Mouse (Mus musculus) cerebellum, adult 2 months (tissue): ENCODE measurements around the gene Pkp2. TPM values are rescaled to one million over a fixed set of nuclear protein-coding genes. Genes with fewer than 3 reads are reported as not detected.
"Not testable (repeated sequence)": the region's sequence is repeated elsewhere in the genome, so short reads cannot be mapped to it uniquely, and the experiment has no call there.

Experiments used
- DNase-seq, 2 experiments: peaks; one replicate each; pipeline ENCODE4 v3.0.0; 2021
- H3K27ac ChIP-seq: fragments of 200-500 bp; 2 replicates; pipeline ENCODE4 v1.5.1; 2012; ENCODE audit warnings: low read length, control low read depth, inconsistent platforms; ENCODE audit not compliant: insufficient read depth
- H3K27me3 ChIP-seq: fragments of 200-500 bp; 2 replicates; pipeline ENCODE4 v1.6.1; 2012; ENCODE audit warnings: inconsistent platforms, mild to moderate bottlenecking, low read length, moderate library complexity; ENCODE audit not compliant: control insufficient read depth, insufficient read depth
- H3K4me1 ChIP-seq: fragments of 200-500 bp; 2 replicates; pipeline ENCODE4 v1.6.1; 2011; ENCODE audit warnings: low read length; ENCODE audit not compliant: control insufficient read depth, insufficient read depth
- H3K4me3 ChIP-seq: fragments of 200-500 bp; replicated peaks from 2 replicates; pipeline ENCODE3; 2011; ENCODE audit warnings: mild to moderate bottlenecking, low read depth, low read length, control low read depth; ENCODE audit not compliant: insufficient read depth
- CTCF ChIP-seq: fragments of 200-500 bp; IDR thresholded peaks from 2 replicates; pipeline ENCODE4 v1.5.1; 2011; ENCODE audit warnings: low read depth, mild to moderate bottlenecking, control low read depth, low read length, moderate library complexity, borderline replicate concordance; ENCODE audit not compliant: insufficient read depth
- POLR2A ChIP-seq: fragments of 200-500 bp; IDR thresholded peaks from 2 replicates; pipeline ENCODE4 v1.6.1; 2011; ENCODE audit warnings: low read length, control low read depth, borderline replicate concordance; ENCODE audit not compliant: insufficient read depth
- WGBS: fragments of 180-500 bp; shearing (Covaris S2); methylation state at CpG from one replicate; pipeline ENCODE4 v1.1.7; 2018; 5-methylcytosine and 5-hydroxymethylcytosine counted together
- polyA plus RNA-seq: library from polyadenylated mRNA; depleted of rRNA; stranded (reverse); fragments of >200 nt; gene quantifications from 2 replicates; pipeline ENCODE4 v1.2.3, GENCODE M21; 2012

Pkp2 gene
- polyA plus RNA-seq, 1 experiment: 1.7 TPM

- no peak overlapping the region for H3K27ac ChIP-seq
- no peak for TF ChIP-seq POLR2A
- no peak for TF ChIP-seq CTCF
- 54% methylated on average over 3 of the region's 3 CpGs for whole genome bisulfite sequencing
Measured at GRCm38 (mm10) chr16:16219835-16220234, 6.7 kb downstream of the Pkp2 start.

GRCm38 (mm10) chr16:16222651-16223050 is 9.5 kb downstream of the Pkp2 start:
- DNase-seq: no peak
- no peak for TF ChIP-seq CTCF
- no peak for TF ChIP-seq POLR2A
- no peaks in the 10 kb centered on the region for H3K27me3 ChIP-seq
- 95% methylated on average over 1 of the region's 1 CpGs for WGBS
- no peak overlapping the region for H3K4me3 ChIP-seq
- no peak overlapping the region for H3K27ac ChIP-seq
- no peaks in the 10 kb centered on the region for H3K4me1 ChIP-seq

More at GRCm38 (mm10) chr16:16219835-16220234, 6.7 kb downstream of the Pkp2 start:
- no peaks in the 10 kb centered on the region; the same call in 1 of the 2 replicates for H3K27me3 ChIP-seq
- H3K4me1 ChIP-seq: no peaks in the 10 kb centered on the region
- DNase-seq: no peak
- H3K4me3 ChIP-seq: no peak overlapping the region

GRCm38 (mm10) chr16:16224506-16224924 is 11.4 kb downstream of the Pkp2 start:
- no peaks in the 10 kb centered on the region for H3K27me3 ChIP-seq
- TF ChIP-seq POLR2A (no peak), CTCF (no peak)
- 71% methylated on average over 4 of the region's 4 CpGs for WGBS
- no peaks in the 10 kb centered on the region for H3K4me1 ChIP-seq
- no peak overlapping the region for H3K27ac ChIP-seq
- peak in 1 of 2 experiments; percentile 9 for DNase-seq
- no peak overlapping the region for H3K4me3 ChIP-seq

GRCm38 (mm10) chr16:16225828-16226227 is 12.7 kb downstream of the Pkp2 start:
- TF ChIP-seq CTCF: no peak
- no peak for TF ChIP-seq POLR2A
- Histone ChIP-seq H3K27me3 (no peaks in the 10 kb centered on the region), H3K27ac (no peak overlapping the region), H3K4me1 (no peaks in the 10 kb centered on the region), H3K4me3 (peak overlapping the region; percentile 24)
- peak; percentile 13 to 35 for DNase-seq
- 15% methylated on average over 22 of the region's 22 CpGs for WGBS

- TF ChIP-seq CTCF (no peak), POLR2A (no peak)
- Histone ChIP-seq H3K4me3 (no peak overlapping the region), H3K4me1 (no peaks in the 10 kb centered on the region), H3K27ac (no peak overlapping the region), H3K27me3 (no peaks in the 10 kb centered on the region)
- 96% methylated on average over 5 of the region's 5 CpGs for WGBS
- DNase-seq: no peak
Measured at GRCm38 (mm10) chr16:16230439-16230838, 17.3 kb downstream of the Pkp2 start.

GRCm38 (mm10) chr16:16233919-16234318 is 20.8 kb downstream of the Pkp2 start:
- Histone ChIP-seq H3K27ac (no peak overlapping the region), H3K4me1 (no peaks in the 10 kb centered on the region), H3K27me3 (no peaks in the 10 kb centered on the region), H3K4me3 (no peak overlapping the region)
- DNase-seq: no peak
- WGBS: 98% methylated on average over 2 of the region's 2 CpGs
- TF ChIP-seq POLR2A (no peak), CTCF (no peak)

GRCm38 (mm10) chr16:16236681-16237080 is 23.6 kb downstream of the Pkp2 start:
- not testable (repeated sequence) for H3K27ac ChIP-seq, H3K4me3 ChIP-seq, H3K27me3 ChIP-seq, DNase-seq, H3K4me1 ChIP-seq
- 87% methylated on average over 9 of the region's 9 CpGs for WGBS

GRCm38 (mm10) chr16:16238356-16238755 is 25.2 kb downstream of the Pkp2 start:
- Histone ChIP-seq H3K27me3 (no peaks in the 10 kb centered on the region), H3K27ac (no peak overlapping the region), H3K4me1 (no peaks in the 10 kb centered on the region), H3K4me3 (no peak overlapping the region)
- WGBS: 60% methylated on average over 2 of the region's 2 CpGs
- no peak for TF ChIP-seq POLR2A
- no peak for TF ChIP-seq CTCF
- no peak for DNase-seq

- 69% methylated on average over 2 of the region's 2 CpGs for WGBS
- Histone ChIP-seq H3K4me3 (no peak overlapping the region), H3K27ac (no peak overlapping the region), H3K27me3 (no peaks in the 10 kb centered on the region), H3K4me1 (no peaks in the 10 kb centered on the region)
- no peak for DNase-seq
- TF ChIP-seq CTCF (no peak), POLR2A (no peak)
Measured at GRCm38 (mm10) chr16:16244711-16245110, 31.6 kb downstream of the Pkp2 start.
